Mouse (Mus musculus) MEL (cell line): ENCODE measurements around the gene Snd1. TPM values are rescaled to one million over a fixed set of nuclear protein-coding genes. Genes with fewer than 3 reads are reported as not detected.

Experiments
- DNase-seq: peaks from one replicate; pipeline ENCODE4 v3.0.0; 2011; ENCODE audit warnings: low read depth, low spot score
- H3K27ac ChIP-seq: 2 replicates; pipeline ENCODE4 v1.5.1; 2012; ENCODE audit warnings: low read depth, mild to moderate bottlenecking, control low read depth, low read length, moderate library complexity; ENCODE audit not compliant: control insufficient read depth
- H3K27me3 ChIP-seq, 2 experiments: fragments of 150-350 bp in 1 of 2; sonication (generic) in 1 of 2; 2 replicates each; pipeline ENCODE4 v1.6.1; 2012; ENCODE audit warnings: low read length in 2 of 2, mild to moderate bottlenecking in 2 of 2, improper control_type of control experiment in 1 of 2, moderate library complexity in 1 of 2; ENCODE audit not compliant: insufficient read depth in 2 of 2, control insufficient read depth in 1 of 2
- H3K36me3 ChIP-seq, 2 experiments: 2 replicates each; pipeline ENCODE4 v1.6.1; 2012 to 2014; ENCODE audit warnings: low read length in 2 of 2, improper control_type of control experiment in 1 of 2, inconsistent platforms in 1 of 2, mild to moderate bottlenecking in 1 of 2; ENCODE audit not compliant: insufficient read depth in 2 of 2, control insufficient read depth in 1 of 2
- H3K4me1 ChIP-seq, 2 experiments: fragments of 150-350 bp in 1 of 2; sonication (generic) in 1 of 2; 2 replicates each; pipeline ENCODE4 v1.6.1; 2012; ENCODE audit warnings: low read length in 2 of 2, improper control_type of control experiment in 1 of 2, mild to moderate bottlenecking in 1 of 2; ENCODE audit not compliant: insufficient read depth in 2 of 2, control insufficient read depth in 1 of 2
- H3K4me3 ChIP-seq, 2 experiments: fragments of 150-350 bp in 1 of 2; sonication (generic) in 1 of 2; 2 replicates each; pipeline ENCODE4 v1.5.1; 2012; ENCODE audit warnings: low read depth in 2 of 2, low read length in 2 of 2, mild to moderate bottlenecking in 2 of 2, moderate library complexity in 2 of 2, control low read depth in 1 of 2, improper control_type of control experiment in 1 of 2; ENCODE audit not compliant: control insufficient read depth in 1 of 2, insufficient read depth in 1 of 2
- H3K79me2 ChIP-seq: 2 replicates; pipeline ENCODE4 v1.6.1; 2012; ENCODE audit warnings: mild to moderate bottlenecking, low read length, moderate library complexity; ENCODE audit not compliant: control insufficient read depth, poor library complexity, insufficient read depth
- H3K9ac ChIP-seq: 2 replicates; pipeline ENCODE4 v1.6.1; 2012; ENCODE audit warnings: low read depth, mild to moderate bottlenecking, control low read depth, low read length, moderate library complexity; ENCODE audit not compliant: control insufficient read depth, poor library complexity, severe bottlenecking
- H3K9me3 ChIP-seq: fragments of 150-350 bp; sonication (generic); replicated peaks from 2 replicates; pipeline ENCODE4 v1.6.1; 2012; ENCODE audit warnings: mild to moderate bottlenecking, low read length, improper control_type of control experiment, moderate library complexity; ENCODE audit not compliant: insufficient read depth
- CHD1 ChIP-seq: IDR thresholded peaks from 2 replicates; pipeline ENCODE4 v1.6.1; 2012; ENCODE audit warnings: low read depth, mild to moderate bottlenecking, inconsistent platforms, low read length, improper control_type of control experiment
- CTCF ChIP-seq, 3 experiments: IDR thresholded peaks in 2 of 3; conservative IDR thresholded peaks in 1 of 3; 2 replicates each; pipeline ENCODE4 v1.5.1; 2011 to 2012; ENCODE audit warnings: low read length in 3 of 3, low read depth in 2 of 3, mild to moderate bottlenecking in 2 of 3, improper control_type of control experiment in 1 of 3, inconsistent platforms in 1 of 3, mixed read lengths in 1 of 3, moderate library complexity in 1 of 3; ENCODE audit not compliant: control insufficient read depth in 1 of 3, insufficient read depth in 1 of 3, poor library complexity in 1 of 3, severe bottlenecking in 1 of 3
- EP300 ChIP-seq, 2 experiments: IDR thresholded peaks; 2 replicates each; pipeline ENCODE4 v1.6.1; 2011; ENCODE audit warnings: improper control_type of control experiment in 2 of 2, low read length in 2 of 2, low read depth in 1 of 2, mild to moderate bottlenecking in 1 of 2
- GABPA ChIP-seq: IDR thresholded peaks from 2 replicates; pipeline ENCODE4 v1.6.1; 2012; ENCODE audit warnings: low read depth, mild to moderate bottlenecking, inconsistent platforms, low read length, improper control_type of control experiment, moderate library complexity
- GATA1 ChIP-seq: IDR thresholded peaks from 2 replicates; pipeline ENCODE4 v1.6.1; 2011; ENCODE audit warnings: low read depth, low read length, improper control_type of control experiment
- MAX ChIP-seq: IDR thresholded peaks from 2 replicates; pipeline ENCODE4 v1.6.1; 2011; ENCODE audit warnings: low read length, improper control_type of control experiment
- MYB ChIP-seq: IDR thresholded peaks from 2 replicates; pipeline ENCODE4 v1.6.1; 2011; ENCODE audit warnings: mild to moderate bottlenecking, low read depth, low read length, improper control_type of control experiment
- MYC ChIP-seq: IDR thresholded peaks from 2 replicates; pipeline ENCODE4 v1.6.1; 2011; ENCODE audit warnings: low read depth, mild to moderate bottlenecking, low read length, improper control_type of control experiment, moderate library complexity
- NELFE ChIP-seq: IDR thresholded peaks from 2 replicates; pipeline ENCODE4 v1.6.1; 2011; ENCODE audit warnings: low read depth, low read length, improper control_type of control experiment
- POLR2A ChIP-seq, 2 experiments: IDR thresholded peaks; 2 replicates each; pipeline ENCODE4 v1.6.1; 2011 to 2012; ENCODE audit warnings: low read length in 2 of 2, mild to moderate bottlenecking in 2 of 2, control low read depth in 1 of 2, improper control_type of control experiment in 1 of 2, low read depth in 1 of 2, moderate library complexity in 1 of 2; ENCODE audit not compliant: control insufficient read depth in 1 of 2, insufficient read depth in 1 of 2, poor library complexity in 1 of 2
- POLR2AphosphoS2 ChIP-seq: IDR thresholded peaks from 2 replicates; pipeline ENCODE4 v1.6.1; 2011; ENCODE audit warnings: low read length, improper control_type of control experiment
- POLR2AphosphoS5 ChIP-seq: IDR thresholded peaks from 2 replicates; pipeline ENCODE4 v1.6.1; 2012; ENCODE audit warnings: low read depth, borderline replicate concordance, mild to moderate bottlenecking, inconsistent platforms, low read length, moderate library complexity, mixed read lengths
- RCOR1 ChIP-seq: IDR thresholded peaks from 2 replicates; pipeline ENCODE4 v1.6.1; 2012; ENCODE audit warnings: low read depth, mild to moderate bottlenecking, inconsistent platforms, low read length, improper control_type of control experiment
- SMC3 ChIP-seq: IDR thresholded peaks from 2 replicates; pipeline ENCODE4 v1.6.1; 2011; ENCODE audit warnings: low read depth, low read length, improper control_type of control experiment
- TAL1 ChIP-seq: IDR thresholded peaks from 2 replicates; pipeline ENCODE4 v1.6.1; 2012; ENCODE audit warnings: mild to moderate bottlenecking, inconsistent platforms, low read length, moderate library complexity, mixed read lengths
- UBTF ChIP-seq: IDR thresholded peaks from 2 replicates; pipeline ENCODE4 v1.6.1; 2012; ENCODE audit warnings: low read depth, mild to moderate bottlenecking, inconsistent platforms, low read length, improper control_type of control experiment, moderate library complexity, borderline replicate concordance; ENCODE audit not compliant: insufficient read depth
- USF2 ChIP-seq, 2 experiments: IDR thresholded peaks; 2 replicates each; pipeline ENCODE4 v1.6.1; 2011 to 2012; ENCODE audit warnings: improper control_type of control experiment in 2 of 2, low read length in 2 of 2, borderline replicate concordance in 1 of 2, inconsistent platforms in 1 of 2, low read depth in 1 of 2, mild to moderate bottlenecking in 1 of 2; ENCODE audit not compliant: insufficient read depth in 1 of 2
- ZC3H11A ChIP-seq: IDR thresholded peaks from 2 replicates; pipeline ENCODE4 v1.6.1; 2012; ENCODE audit warnings: low read depth, mild to moderate bottlenecking, inconsistent platforms, low read length, improper control_type of control experiment
- ZMIZ1 ChIP-seq: IDR thresholded peaks from 2 replicates; pipeline ENCODE4 v1.6.1; 2012; ENCODE audit warnings: low read depth, mild to moderate bottlenecking, inconsistent platforms, low read length, improper control_type of control experiment, moderate library complexity
- polyA plus RNA-seq, 2 experiments: library from polyadenylated mRNA; stranded (reverse) in 1 of 2; unstranded in 1 of 2; fragments of >175 nt in 1 of 2; fragments of >200 nt in 1 of 2; gene quantifications; 2 replicates each; pipeline versions ENCODE4 v1.2.1 to v1.2.4; 2012; ENCODE audit warnings: low replicate concordance in 2 of 2, low read depth in 1 of 2; ENCODE audit not compliant: insufficient read length in 2 of 2, insufficient read depth in 1 of 2, missing spikeins in 1 of 2
- total RNA-seq: library from RNA; depleted of rRNA; stranded (reverse); fragments of 300-350 nt; gene quantifications from 2 replicates; pipeline ENCODE4 v1.2.3, GENCODE M21; 2012

The Snd1 gene
- total and polyA plus RNA-seq, 3 experiments: 192 to 280 TPM; not detected in 1

DNA sequence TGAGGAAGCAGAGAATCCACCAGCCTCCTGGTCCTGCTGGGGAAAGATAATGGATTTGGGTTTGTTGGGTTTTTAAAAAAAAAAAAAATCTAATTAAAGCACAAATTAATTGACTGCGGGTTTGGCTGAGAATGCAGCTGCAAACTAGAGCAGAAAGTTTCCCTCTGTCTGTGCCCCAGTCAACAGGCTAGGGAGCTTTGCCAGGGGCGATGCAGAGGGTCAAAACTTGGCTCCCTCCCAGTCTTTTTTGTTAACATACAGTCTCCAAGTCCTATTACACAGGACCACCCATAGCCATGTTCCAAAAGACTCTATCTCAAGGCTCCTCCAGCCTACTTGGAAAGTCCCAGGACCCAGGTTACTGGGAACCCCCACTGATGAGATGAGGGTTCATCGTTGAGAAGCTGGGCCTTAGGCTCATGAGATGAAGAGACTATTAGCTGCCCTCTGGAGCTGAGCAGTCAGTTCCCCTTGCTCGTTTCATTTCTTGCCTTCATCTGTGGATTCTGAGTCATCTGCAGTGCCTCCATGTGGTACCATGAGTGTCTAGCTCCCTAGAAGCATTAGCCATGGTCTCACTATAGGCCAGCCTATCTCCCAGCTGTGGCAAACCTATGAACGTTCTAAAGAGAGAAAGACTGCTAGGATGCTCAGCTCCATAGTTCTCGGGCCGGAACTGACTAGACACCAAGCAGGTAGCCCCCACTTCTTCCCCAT, 411.9 kb downstream of the Snd1 start:
- peaks cover 0 to 11% of the 10 kb centered on the region in 2 experiments; a peak in 1 of 4 replicates for H3K36me3 ChIP-seq

DNA sequence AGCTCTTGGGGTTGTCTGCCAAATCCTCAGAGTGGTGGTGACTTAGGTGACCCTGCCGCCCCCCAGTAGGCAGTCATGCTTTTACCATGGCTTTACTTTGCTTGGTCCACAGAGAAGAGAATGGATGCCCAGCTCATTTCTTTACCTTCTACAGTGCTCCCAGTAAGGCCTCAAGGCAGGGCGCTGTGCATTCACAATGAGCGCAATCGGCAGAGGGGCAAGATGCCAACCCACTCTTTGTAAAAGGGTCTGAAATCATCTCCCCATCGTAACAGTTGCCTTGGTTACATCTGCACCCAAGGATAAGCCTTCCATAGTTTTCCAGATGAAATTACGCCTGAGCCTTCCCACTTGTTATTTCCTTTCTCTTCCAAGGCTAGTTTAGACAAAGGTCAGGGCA, 415.5 kb downstream of the Snd1 start:
- TF ChIP-seq GATA1 (no peak), NELFE (no peak), ZC3H11A (no peak), ZMIZ1 (no peak), POLR2A (IDR thresholded peaks at IDR 0.05; ENCODE audit: control insufficient read depth in 1 of 2, insufficient read depth in 1 of 2, low read depth in 1 of 2, low read length in 2 of 2, poor library complexity in 1 of 2) (no peak), EP300 (IDR thresholded peaks at IDR 0.05; ENCODE audit: low read depth in 1 of 2, low read length in 2 of 2) (no peak), GABPA (no peak), POLR2AphosphoS5 (no peak), CTCF (IDR thresholded peaks at IDR 0.05 in 2 of 3, conservative IDR thresholded peaks at IDR 0.05 in 1 of 3; ENCODE audit: control insufficient read depth in 1 of 3, insufficient read depth in 1 of 3, low read depth in 2 of 3, low read length in 3 of 3, poor library complexity in 1 of 3, severe bottlenecking in 1 of 3) (no peak), MYB (no peak), TAL1 (no peak), MAX (no peak), CHD1 (no peak), UBTF (no peak), RCOR1 (no peak), USF2 (IDR thresholded peaks at IDR 0.05; ENCODE audit: borderline replicate concordance in 1 of 2, insufficient read depth in 1 of 2, low read depth in 1 of 2, low read length in 2 of 2) (no peak), POLR2AphosphoS2 (no peak)
- Histone ChIP-seq H3K9ac (no peak overlapping the region), H3K36me3 (peaks cover 0 to 5% of the 10 kb centered on the region in 2 experiments; a peak in 1 of 4 replicates)

More for the DNA sequence above, 411.9 kb downstream of the Snd1 start:
- no peak overlapping the region for H3K27ac ChIP-seq
- TF ChIP-seq SMC3 (0 out of 2 replicates have a peak, but pooled peaks have one; percentile 18), MYC (no peak)
- no peak overlapping the region for H3K4me3 ChIP-seq
- H3K9me3 ChIP-seq: no peaks in the 10 kb centered on the region
- H3K9ac ChIP-seq: no peak overlapping the region
- no peaks in the 10 kb centered on the region for H3K79me2 ChIP-seq
- no peak for DNase-seq
- no peaks in the 10 kb centered on the region for H3K4me1 ChIP-seq
- no peaks in the 10 kb centered on the region for H3K27me3 ChIP-seq

More for the DNA sequence above, 415.5 kb downstream of the Snd1 start:
- Histone ChIP-seq H3K9me3 (no peaks in the 10 kb centered on the region), H3K27me3 (no peaks in the 10 kb centered on the region), H3K4me3 (no peak overlapping the region), H3K4me1 (no peaks in the 10 kb centered on the region), H3K79me2 (no peaks in the 10 kb centered on the region), H3K27ac (no peak overlapping the region)
- no peak for DNase-seq
